Mouse (Mus musculus) right cerebral cortex, adult 18-20 months (tissue): ENCODE measurements around the gene Dync1i1.
A peak's percentile ranks its signal among the peaks of the same experiment; 100 is the strongest.

Experiments used
- DNase-seq: peaks from one replicate; pipeline ENCODE4 v3.0.0; 2022; ENCODE audit warnings: mixed read lengths

The Dync1i1 gene

GRCm38 (mm10) chr6:5858901-5859598, 133.6 kb downstream of the Dync1i1 start:
- DNase-seq, result no peak

- no peak for DNase-seq
Observed at GRCm38 (mm10) chr6:5859630-5860029, 134.2 kb downstream of the Dync1i1 start.

GRCm38 (mm10) chr6:5866091-5866490, 140.7 kb downstream of the Dync1i1 start:
- no peak for DNase-seq

GRCm38 (mm10) chr6:5867221-5867620, 141.8 kb downstream of the Dync1i1 start:
- DNase-seq, result no peak

- no peak for DNase-seq
Observed at GRCm38 (mm10) chr6:5871060-5871459, 145.6 kb downstream of the Dync1i1 start.

GRCm38 (mm10) chr6:5871581-5872298, 146.3 kb downstream of the Dync1i1 start:
- no peak for DNase-seq

- no peak for DNase-seq
Observed at GRCm38 (mm10) chr6:5889341-5889740, 163.9 kb downstream of the Dync1i1 start.

GRCm38 (mm10) chr6:5911295-5911694, 185.9 kb downstream of the Dync1i1 start:
- peak; percentile 66 for DNase-seq

- no peak for DNase-seq
Observed at GRCm38 (mm10) chr6:5915028-5915427, 189.6 kb downstream of the Dync1i1 start.

- DNase-seq, result no peak
Observed at GRCm38 (mm10) chr6:5920670-5921069, 195.2 kb downstream of the Dync1i1 start.

- no peak for DNase-seq
Observed at GRCm38 (mm10) chr6:5922676-5923075, 197.2 kb downstream of the Dync1i1 start.

- peak; percentile 10 for DNase-seq
Observed at GRCm38 (mm10) chr6:5923148-5923547, 197.7 kb downstream of the Dync1i1 start.

- DNase-seq, result peak; percentile 28
Observed at GRCm38 (mm10) chr6:5930140-5930539, 204.7 kb downstream of the Dync1i1 start.

- DNase-seq, result no peak
Observed at GRCm38 (mm10) chr6:5935587-5936353, 210.3 kb downstream of the Dync1i1 start.

GRCm38 (mm10) chr6:5949812-5950392, 224.5 kb downstream of the Dync1i1 start:
- DNase-seq, result no peak

- DNase-seq, result no peak
Observed at GRCm38 (mm10) chr6:5956316-5956913, 231.0 kb downstream of the Dync1i1 start.

- DNase-seq, result no peak
Observed at GRCm38 (mm10) chr6:5960728-5961127, 235.3 kb downstream of the Dync1i1 start.

- DNase-seq, result no peak
Observed at GRCm38 (mm10) chr6:5961960-5962359, 236.5 kb downstream of the Dync1i1 start.

GRCm38 (mm10) chr6:5966376-5966775, 240.9 kb downstream of the Dync1i1 start:
- no peak for DNase-seq

GRCm38 (mm10) chr6:5966806-5967445, 241.5 kb downstream of the Dync1i1 start:
- no peak for DNase-seq

GRCm38 (mm10) chr6:5967545-5967944, 242.1 kb downstream of the Dync1i1 start:
- DNase-seq, result no peak

- DNase-seq, result no peak
Observed at GRCm38 (mm10) chr6:5969613-5970012, 244.2 kb downstream of the Dync1i1 start.
